Mouse (Mus musculus) lung, postnatal 0 days (tissue): ENCODE measurements at regions not wholly inside any gene's neighbourhood (a gene's known extent, or its start where the extent isn't known, plus 50 kb on each side); places are given as distances from the start of the nearest gene placed in this dataset.

Experiments
- CTCF ChIP-seq: IDR thresholded peaks from 2 replicates; pipeline ENCODE4 v1.5.1; 2016; ENCODE audit warnings: antibody characterized with exemption, mild to moderate bottlenecking
- EP300 ChIP-seq: IDR thresholded peaks from 2 replicates; pipeline ENCODE4 v1.6.1; 2016; ENCODE audit warnings: antibody characterized with exemption, mild to moderate bottlenecking, control low read depth

DNA sequence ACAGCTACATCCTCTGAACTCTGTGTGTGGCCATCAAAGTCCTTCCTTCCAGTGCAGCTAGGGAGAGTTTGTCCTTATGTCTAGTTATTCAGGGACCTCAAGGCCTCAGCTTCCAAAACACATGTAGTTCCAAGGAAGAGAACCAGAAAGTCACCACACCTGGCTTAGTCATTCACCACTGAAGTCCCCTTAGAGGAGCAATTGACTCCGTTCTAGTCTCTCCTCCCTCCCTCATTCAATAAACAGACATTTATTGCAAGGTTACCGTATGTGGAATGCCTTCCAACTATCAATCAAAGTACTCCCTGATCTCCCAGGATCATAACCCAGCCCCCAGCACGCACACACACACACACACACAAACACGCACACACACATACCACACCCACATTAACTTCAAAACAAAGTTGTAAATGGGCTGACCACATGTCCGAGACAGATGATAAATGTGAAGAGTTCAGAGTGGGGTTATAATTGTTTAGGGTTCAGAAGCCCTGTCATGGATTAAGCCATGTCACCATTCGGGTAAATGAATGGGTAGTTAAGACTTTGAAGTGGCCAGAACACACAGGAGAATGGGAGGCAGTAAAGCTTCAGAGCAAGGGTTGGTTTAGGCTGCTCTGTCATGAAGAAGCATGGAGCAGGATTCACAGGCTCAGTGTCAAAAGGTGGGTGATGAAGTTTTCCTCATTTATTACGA is 141.4 kb downstream of the Irs2 start:
- TF ChIP-seq CTCF (no peak), EP300 (no peak)
